Mouse (Mus musculus): Measurements from ENCODE around the gene Gm4922.
A peak's percentile ranks its signal among the peaks of the same experiment; 100 is the strongest.

The Gm4922 gene

GRCm38 (mm10) chr10:18786693-18787092, at the start of gene Gm4922:
Gm4922 (minus strand) TSS chr10:18786793.
- no peak for DNase-seq (ENCODE audit: extremely low spot score, low spot score)

GRCm38 (mm10) chr10:18835684-18836479, 49.3 kb upstream of the Gm4922 start:
- DNase-seq (ENCODE audit: extremely low spot score, low spot score) = no peak

GRCm38 (mm10) chr10:18834389-18834788, 47.8 kb upstream of the Gm4922 start:
- DNase-seq (ENCODE audit: extremely low spot score, low spot score) = no peak

GRCm38 (mm10) chr10:18831823-18832222, 45.2 kb upstream of the Gm4922 start:
- no peak for DNase-seq (ENCODE audit: extremely low spot score, low spot score)

- no peak for DNase-seq (ENCODE audit: extremely low spot score, low spot score)
Observed at GRCm38 (mm10) chr10:18830359-18830758, 43.8 kb upstream of the Gm4922 start.

GRCm38 (mm10) chr10:18827936-18828335, 41.3 kb upstream of the Gm4922 start:
- DNase-seq (ENCODE audit: extremely low spot score, low spot score) = no peak

- no peak for DNase-seq (ENCODE audit: extremely low spot score, low spot score)
Observed at GRCm38 (mm10) chr10:18826107-18826506, 39.5 kb upstream of the Gm4922 start.

- no peak for DNase-seq (ENCODE audit: extremely low spot score, low spot score)
Observed at GRCm38 (mm10) chr10:18825143-18825542, 38.5 kb upstream of the Gm4922 start.

- peak; percentile 38 for DNase-seq (ENCODE audit: extremely low spot score, low spot score)
Observed at GRCm38 (mm10) chr10:18816560-18816959, 30.0 kb upstream of the Gm4922 start.

GRCm38 (mm10) chr10:18811751-18812150, 25.2 kb upstream of the Gm4922 start:
- no peak for DNase-seq (ENCODE audit: extremely low spot score, low spot score)

GRCm38 (mm10) chr10:18790063-18790462, 3.5 kb upstream of the Gm4922 start:
- no peak for DNase-seq (ENCODE audit: extremely low spot score, low spot score)

- DNase-seq (ENCODE audit: extremely low spot score, low spot score) = no peak
Observed at GRCm38 (mm10) chr10:18788601-18789000, 2.0 kb upstream of the Gm4922 start.

- DNase-seq (ENCODE audit: extremely low spot score, low spot score) = no peak
Observed at GRCm38 (mm10) chr10:18777546-18777945, 9.0 kb downstream of the Gm4922 start.

- DNase-seq (ENCODE audit: extremely low spot score, low spot score) = no peak
Observed at GRCm38 (mm10) chr10:18772537-18773179, 13.9 kb downstream of the Gm4922 start.

- no peak for DNase-seq (ENCODE audit: extremely low spot score, low spot score)
Observed at GRCm38 (mm10) chr10:18769909-18770308, 16.7 kb downstream of the Gm4922 start.

GRCm38 (mm10) chr10:18760241-18760640, 26.4 kb downstream of the Gm4922 start:
- peak; percentile 70 for DNase-seq (ENCODE audit: extremely low spot score, low spot score)

GRCm38 (mm10) chr10:18750057-18750456, 36.5 kb downstream of the Gm4922 start:
- no peak for DNase-seq (ENCODE audit: extremely low spot score, low spot score)

- peak; percentile 63 for DNase-seq (ENCODE audit: extremely low spot score, low spot score)
Observed at GRCm38 (mm10) chr10:18743286-18744142, 43.1 kb downstream of the Gm4922 start, which contains the start of gene Arfgef3. Arfgef3 (minus strand) TSS chr10:18743949.

- DNase-seq (ENCODE audit: extremely low spot score, low spot score) = no peak
Observed at GRCm38 (mm10) chr10:18742086-18742485, 44.5 kb downstream of the Gm4922 start.

GRCm38 (mm10) chr10:18741024-18741423, 45.6 kb downstream of the Gm4922 start:
- DNase-seq (ENCODE audit: extremely low spot score, low spot score) = no peak

Data from neural tube, embryonic 10.5 days (tissue).